10 mouse cellular contexts compared by ENCODE assay signal in the genomic region with DNA sequence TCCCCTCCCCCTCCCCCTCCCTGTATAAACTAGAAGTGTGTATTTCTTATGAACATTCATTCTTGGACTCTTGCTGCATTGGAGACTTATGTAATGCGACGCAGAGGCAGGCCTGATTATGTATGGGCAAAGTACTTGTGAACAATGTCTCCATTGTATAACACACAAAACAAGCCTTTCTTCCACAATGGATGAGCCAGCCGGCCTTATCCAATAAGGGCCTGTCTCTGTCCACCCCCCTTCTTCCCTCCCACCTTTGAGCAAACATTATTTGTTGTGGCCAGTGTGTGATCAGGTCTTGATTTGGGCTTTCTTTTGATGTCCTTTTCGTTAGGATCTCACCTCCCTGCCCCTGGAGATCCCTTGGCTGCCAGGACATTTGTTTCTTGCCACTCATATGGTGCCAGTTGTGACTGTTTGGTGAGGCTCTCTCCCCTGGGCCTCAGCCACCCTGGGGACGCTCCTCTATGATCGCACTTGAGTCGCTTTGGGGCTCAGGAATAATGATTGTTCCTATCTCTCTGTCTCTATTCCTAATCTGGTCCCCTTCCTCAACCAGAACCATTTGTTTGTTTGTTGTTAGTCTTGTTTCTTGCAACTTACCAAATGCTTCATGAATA. TPM values are rescaled to one million over a fixed set of nuclear protein-coding genes. Genes with fewer than 3 reads are reported as not detected.
DNase-seq lines count a peak whose midpoint lies in the region; ATAC-seq and TF ChIP-seq lines count a peak whose summit lies in the region.
"Had no signal": no experiment of that assay in that cellular context is flagged by ENCODE, and none has a peak within 500 bp of the region (broad histone marks: within the 10 kb centered on the region; RNA-seq: fewer than 3 reads in every experiment).

No protein-coding gene starts in this region.

- no peak for TF ChIP-seq CTCF in cerebellum, adult 2 months (IDR thresholded peaks at IDR 0.05; ENCODE audit: borderline replicate concordance, insufficient read depth, low read depth, low read length)

- TF ChIP-seq POLR2A in cerebellum, adult 2 months (IDR thresholded peaks at IDR 0.05; ENCODE audit: borderline replicate concordance, insufficient read depth, low read length), result no peak

- no peak overlapping the region for H3K4me3 ChIP-seq in cerebellum, adult 2 months (replicated peaks; ENCODE audit: insufficient read depth, low read depth, low read length)
- H3K4me3 ChIP-seq in forebrain, embryonic 13.5 days, result no peak overlapping the region
- H3K4me3 ChIP-seq in midbrain, embryonic 11.5 days (ENCODE audit: low read depth, low read length), result no peak overlapping the region
- no peak overlapping the region for H3K4me3 ChIP-seq in limb, embryonic 10.5 days
- H3K4me3 ChIP-seq: embryonic facial prominence, embryonic 12.5 days had no signal

- H3K4me1 ChIP-seq in cerebellum, adult 2 months (ENCODE audit: control insufficient read depth, insufficient read depth, low read length), result no peaks in the 10 kb centered on the region; the same call in 1 of the 2 replicates
- peaks cover 29% of the 10 kb centered on the region for H3K4me1 ChIP-seq in forebrain, embryonic 13.5 days
- H3K4me1 ChIP-seq in midbrain, embryonic 11.5 days (ENCODE audit: control insufficient read depth, insufficient read depth, low read length), result peaks cover 20% of the 10 kb centered on the region
- peaks cover 59% of the 10 kb centered on the region for H3K4me1 ChIP-seq in limb, embryonic 10.5 days

- H3K4me2 ChIP-seq in forebrain, embryonic 13.5 days, result no peak overlapping the region
- H3K4me2 ChIP-seq in midbrain, embryonic 11.5 days, result peak overlapping the region; percentile 2; the same call in 1 of the 2 replicates
- H3K4me2 ChIP-seq: embryonic facial prominence, embryonic 12.5 days had no signal

- no peaks in the 10 kb centered on the region for H3K9me3 ChIP-seq in forebrain, embryonic 13.5 days (replicated peaks)
- no peaks in the 10 kb centered on the region for H3K9me3 ChIP-seq in midbrain, embryonic 11.5 days (ENCODE audit: control insufficient read depth, low read length)
- H3K9me3 ChIP-seq in limb, embryonic 10.5 days (replicated peaks), result no peaks in the 10 kb centered on the region
- H3K9me3 ChIP-seq: embryonic facial prominence, embryonic 12.5 days had no signal

- no peak overlapping the region for H3K9ac ChIP-seq in forebrain, embryonic 13.5 days
- no peak overlapping the region for H3K9ac ChIP-seq in midbrain, embryonic 11.5 days (ENCODE audit: low read length)
- H3K9ac ChIP-seq: embryonic facial prominence, embryonic 12.5 days had no signal

- peak overlapping the region; percentile 43; the same call in 1 of the 2 replicates for H3K27ac ChIP-seq in cerebellum, adult 2 months (ENCODE audit: insufficient read depth, low read length)
- H3K27ac ChIP-seq in forebrain, embryonic 13.5 days, result peak overlapping the region; percentile 37
- peak overlapping the region; percentile 77 for H3K27ac ChIP-seq in midbrain, embryonic 11.5 days (ENCODE audit: low read depth, low read length)
- H3K27ac ChIP-seq in limb, embryonic 10.5 days, result no peak overlapping the region
- H3K27ac ChIP-seq: embryonic facial prominence, embryonic 12.5 days had no signal

- no peaks in the 10 kb centered on the region for H3K27me3 ChIP-seq in cerebellum, adult 2 months (ENCODE audit: control insufficient read depth, insufficient read depth, low read length)
- no peaks in the 10 kb centered on the region for H3K27me3 ChIP-seq in forebrain, embryonic 13.5 days
- no peaks in the 10 kb centered on the region for H3K27me3 ChIP-seq in midbrain, embryonic 11.5 days (ENCODE audit: control insufficient read depth, insufficient read depth, low read length)
- no peaks in the 10 kb centered on the region for H3K27me3 ChIP-seq in limb, embryonic 10.5 days (ENCODE audit: low read depth, poor library complexity, severe bottlenecking)
- H3K27me3 ChIP-seq: embryonic facial prominence, embryonic 12.5 days had no signal

- no peaks in the 10 kb centered on the region for H3K36me3 ChIP-seq in forebrain, embryonic 13.5 days (ENCODE audit: poor library complexity, severe bottlenecking)
- H3K36me3 ChIP-seq in midbrain, embryonic 11.5 days (ENCODE audit: control insufficient read depth, insufficient read depth, low read length), result no peaks in the 10 kb centered on the region
- peaks cover 82% of the 10 kb centered on the region for H3K36me3 ChIP-seq in limb, embryonic 10.5 days

- peak; percentile 70; the same call in 1 of the 2 replicates for ATAC-seq in forebrain, embryonic 13.5 days
- peak; percentile 84 for ATAC-seq in midbrain, embryonic 11.5 days (ENCODE audit: low FRiP score)

- 41% methylated on average over 7 of the region's 7 CpGs for WGBS in cerebellum, adult 2 months
- 14% methylated on average over 7 of the region's 7 CpGs for WGBS in forebrain, embryonic 13.5 days
- 18% methylated on average over 7 of the region's 7 CpGs for WGBS in midbrain, embryonic 11.5 days
- 54% methylated on average over 7 of the region's 7 CpGs for WGBS in limb, embryonic 10.5 days

- peak in 1 of 2 experiments; percentile 4 for DNase-seq in cerebellum, adult 2 months
- no peak for DNase-seq in cerebellum, postnatal 14 days
- DNase-seq in ES-CJ7 (ENCODE audit: low read depth, low spot score), result peak; percentile 31
- DNase-seq in midbrain, embryonic 11.5 days (ENCODE audit: low spot score, missing footprints), result peak; percentile 95
- DNase-seq in spleen, postnatal 4 days (ENCODE audit: low spot score in 2 of 2), result no peak
- DNase-seq in kidney, adult 11 months, result no peak
- DNase-seq in limb, embryonic 10.5 days (ENCODE audit: low spot score), result no peak
- DNase-seq: left cerebral cortex, postnatal 4 days had no signal

RNA-seq across cellular contexts. Expression of a gene that starts 46.8 kb away (rescaled TPM):
- 17.5 and 23.3 TPM in 2 replicates for polyA plus RNA-seq in cerebellum, adult 2 months (2012; rRNA removed)
- 130 and 215 TPM in 2 replicates for polyA plus RNA-seq in forebrain, embryonic 13.5 days (2015; fragmentation: Nextera tagmentation; extraction: Ambion mirVana)
- polyA plus RNA-seq in midbrain, embryonic 11.5 days (2014; fragmentation: Nextera tagmentation; extraction: Ambion mirVana), result 379 and 401 TPM in 2 replicates
- polyA plus RNA-seq in limb, embryonic 10.5 days (2016; fragmentation: Nextera tagmentation; extraction: Ambion mirVana), result 96.4 and 166 TPM in 2 replicates

Comparison
In these comparisons a context has a peak if more than half of its experiments do, and no peak if none do; other contexts are left out.
1. DNase-seq: peak in ES-CJ7 (single experiment) and midbrain, embryonic 11.5 days (single experiment); none in cerebellum, postnatal 14 days (0 of 2), spleen, postnatal 4 days (0 of 2), kidney, adult 11 months (single experiment) and limb, embryonic 10.5 days (single experiment).